Mouse (Mus musculus) lung, postnatal 0 days (tissue): ENCODE measurements around the gene Amn.

Source experiments
- CTCF ChIP-seq: IDR thresholded peaks from 2 replicates; pipeline ENCODE4 v1.5.1; 2016; ENCODE audit warnings: antibody characterized with exemption, mild to moderate bottlenecking
- EP300 ChIP-seq: IDR thresholded peaks from 2 replicates; pipeline ENCODE4 v1.6.1; 2016; ENCODE audit warnings: antibody characterized with exemption, mild to moderate bottlenecking, control low read depth

- TF ChIP-seq EP300 (no peak), CTCF (no peak)
Measured at GRCm38 (mm10) chr12:111241916-111242315, 29.0 kb upstream of the Amn start.
